Mouse (Mus musculus): Measurements from ENCODE around the gene Jazf1. TPM values are rescaled to one million over a fixed set of nuclear protein-coding genes. Genes with fewer than 3 reads are reported as not detected.

Gene Jazf1
- total and polyA plus RNA-seq, 3 experiments: 0.42 to 1.7 (median 0.75) TPM

- dilution Hi-C loops (cut with MboI; ENCODE audit: extremely low pct_ligation_motif_present, extremely low pct_unique_long_range_greater_than_20kb, low sequenced_read_pairs): no loop called here
- Histone ChIP-seq H3K9me3 (replicated peaks; ENCODE audit: low read length) (no peaks in the 10 kb centered on the region), H3K36me3 (replicated peaks in 1 of 2; ENCODE audit: control insufficient read depth in 1 of 2, insufficient read depth in 1 of 2, low read length in 1 of 2) (no peaks in the 10 kb centered on the region), H3K4me2 (ENCODE audit: insufficient read depth, low read depth, poor library complexity, severe bottlenecking) (no peak overlapping the region), H3K4me1 (ENCODE audit: control insufficient read depth in 1 of 2, insufficient read depth in 2 of 2) (peaks cover 2 to 66% of the 10 kb centered on the region in 2 experiments; a peak in 2 of 4 replicates), H3K9ac (ENCODE audit: insufficient read depth, low read depth) (no peak overlapping the region), H3K4me3 (replicated peaks in 1 of 3; ENCODE audit: low read depth in 2 of 3, low read length in 2 of 3, poor library complexity in 1 of 3) (no peak overlapping the region), H3K79me2 (replicated peaks; ENCODE audit: control insufficient read depth, extremely low read depth, insufficient read depth, poor library complexity, severe bottlenecking) (no peaks in the 10 kb centered on the region), H3K27ac (ENCODE audit: insufficient read depth, low read depth) (no peak overlapping the region), H3K27me3 (replicated peaks) (no peaks in the 10 kb centered on the region)
- TF ChIP-seq MAFK (IDR thresholded peaks at IDR 0.05; ENCODE audit: insufficient replicate concordance, low read length) (peak; percentile 62; the same call in 1 of the 2 replicates), MAZ (IDR thresholded peaks at IDR 0.05; ENCODE audit: low read depth, low read length) (no peak)
- no peak for DNase-seq (ENCODE audit: extremely low read depth)
- in situ Hi-C loops (cut with MboI; ENCODE audit: low pct_ligation_motif_present, low pct_unique_long_range_greater_than_20kb, low sequenced_read_pairs): loop anchor here (5.0 to 25.0 kb wide), 3 partner anchors 68 to 653 kb away; partner anchors contain the start of gene Hoxa13
These were observed 153.5 kb downstream of the Jazf1 start for GRCm38 (mm10) chr6:52914921-52915320.

DNA sequence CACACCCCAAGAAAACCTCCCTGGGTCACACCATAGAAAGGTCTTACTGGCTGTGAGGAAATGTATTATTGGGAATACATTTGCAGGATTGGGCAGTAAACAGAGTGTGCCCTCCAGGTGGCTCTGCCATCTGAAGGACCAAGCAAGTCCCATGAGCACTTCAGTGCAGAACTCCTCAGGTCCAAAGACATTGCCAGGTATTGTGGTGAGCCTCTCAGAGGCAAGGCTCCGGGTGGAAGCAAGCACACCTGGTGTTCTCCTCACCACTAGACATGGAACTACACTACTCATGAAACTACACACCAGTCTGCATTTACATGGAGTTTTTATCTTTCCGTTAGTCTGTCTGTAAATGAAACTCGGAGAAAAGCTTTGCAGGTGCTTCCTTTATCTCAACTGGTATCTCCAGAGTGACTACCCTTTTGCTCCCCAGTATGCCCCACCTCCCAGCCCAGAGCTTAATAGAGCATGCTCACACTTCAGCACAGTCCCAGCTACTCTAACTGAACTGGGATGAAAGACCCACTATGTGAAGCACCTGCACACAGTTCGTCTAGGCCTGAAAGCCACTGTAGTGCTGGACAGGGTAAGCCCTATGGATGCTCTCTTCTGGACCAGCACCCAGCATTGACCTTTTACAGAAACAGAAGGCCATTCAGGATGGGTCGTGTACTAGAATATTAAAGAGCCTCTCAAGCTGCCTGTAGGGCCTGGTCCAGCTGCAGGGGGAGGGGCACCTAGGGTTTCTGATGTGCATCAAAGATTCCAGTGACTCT is 156.1 kb downstream of the Jazf1 start:
- no peaks in the 10 kb centered on the region for H3K27me3 ChIP-seq (replicated peaks)
- H3K4me2 ChIP-seq (ENCODE audit: insufficient read depth, low read depth, poor library complexity, severe bottlenecking): no peak overlapping the region
- in situ Hi-C loops (cut with MboI; ENCODE audit: low pct_ligation_motif_present, low pct_unique_long_range_greater_than_20kb, low sequenced_read_pairs): loop anchor here (5.0 to 25.0 kb wide), 3 partner anchors 65 to 650 kb away; partner anchors contain the start of gene Hoxa13
- no peaks in the 10 kb centered on the region for H3K9me3 ChIP-seq (replicated peaks; ENCODE audit: low read length)
- H3K27ac ChIP-seq (ENCODE audit: insufficient read depth, low read depth): no peak overlapping the region
- H3K4me1 ChIP-seq (ENCODE audit: control insufficient read depth in 1 of 2, insufficient read depth in 2 of 2): peaks cover 2 to 49% of the 10 kb centered on the region in 2 experiments; a peak in 2 of 4 replicates
- no peak overlapping the region for H3K4me3 ChIP-seq (replicated peaks in 1 of 3; ENCODE audit: low read depth in 2 of 3, low read length in 2 of 3, poor library complexity in 1 of 3)
- no peaks in the 10 kb centered on the region for H3K36me3 ChIP-seq (replicated peaks in 1 of 2; ENCODE audit: control insufficient read depth in 1 of 2, insufficient read depth in 1 of 2, low read length in 1 of 2)
- H3K9ac ChIP-seq (ENCODE audit: insufficient read depth, low read depth): no peak overlapping the region
- no peaks in the 10 kb centered on the region for H3K79me2 ChIP-seq (replicated peaks; ENCODE audit: control insufficient read depth, extremely low read depth, insufficient read depth, poor library complexity, severe bottlenecking)
- DNase-seq (ENCODE audit: extremely low read depth): peak; percentile 24
- no peak for TF ChIP-seq USF1 (IDR thresholded peaks at IDR 0.05; ENCODE audit: low read depth, low read length)
- TF ChIP-seq POLR2AphosphoS2 (IDR thresholded peaks at IDR 0.05; ENCODE audit: low read depth, low read length): no peak
- TF ChIP-seq JUND (conservative IDR thresholded peaks at IDR 0.05; ENCODE audit: low read depth, low read length): no peak
- TF ChIP-seq IRF4 (IDR thresholded peaks at IDR 0.05; ENCODE audit: low read depth, low read length): no peak
- no peak for TF ChIP-seq ZMIZ1 (IDR thresholded peaks at IDR 0.05; ENCODE audit: low read depth, low read length)
- no peak for TF ChIP-seq POLR2A (IDR thresholded peaks at IDR 0.05; ENCODE audit: low read depth, low read length)
- no peak for TF ChIP-seq MAZ (IDR thresholded peaks at IDR 0.05; ENCODE audit: low read depth, low read length)
- TF ChIP-seq HCFC1 (IDR thresholded peaks at IDR 0.05; ENCODE audit: low read depth, low read length): no peak
- no peak for TF ChIP-seq ZNF384 (IDR thresholded peaks at IDR 0.05; ENCODE audit: low read depth, low read length)
- dilution Hi-C loops (cut with MboI; ENCODE audit: extremely low pct_ligation_motif_present, extremely low pct_unique_long_range_greater_than_20kb, low sequenced_read_pairs): no loop called here

- Histone ChIP-seq H3K4me3 (replicated peaks in 1 of 3; ENCODE audit: low read depth in 2 of 3, low read length in 2 of 3, poor library complexity in 1 of 3) (no peak overlapping the region), H3K9ac (ENCODE audit: insufficient read depth, low read depth) (no peak overlapping the region), H3K36me3 (replicated peaks in 1 of 2; ENCODE audit: control insufficient read depth in 1 of 2, insufficient read depth in 1 of 2, low read length in 1 of 2) (no peaks in the 10 kb centered on the region), H3K79me2 (replicated peaks; ENCODE audit: control insufficient read depth, extremely low read depth, insufficient read depth, poor library complexity, severe bottlenecking) (no peaks in the 10 kb centered on the region), H3K27ac (ENCODE audit: insufficient read depth, low read depth) (no peak overlapping the region), H3K4me1 (ENCODE audit: control insufficient read depth in 1 of 2, insufficient read depth in 2 of 2) (peaks cover 0 to 16% of the 10 kb centered on the region in 2 experiments; a peak in 2 of 4 replicates), H3K27me3 (replicated peaks) (no peaks in the 10 kb centered on the region), H3K4me2 (ENCODE audit: insufficient read depth, low read depth, poor library complexity, severe bottlenecking) (no peak overlapping the region), H3K9me3 (replicated peaks; ENCODE audit: low read length) (no peaks in the 10 kb centered on the region)
- TF ChIP-seq TCF12 (IDR thresholded peaks at IDR 0.05; ENCODE audit: low read depth, low read length) (no peak), NELFE (IDR thresholded peaks at IDR 0.05; ENCODE audit: low read depth, low read length) (no peak), HCFC1 (IDR thresholded peaks at IDR 0.05; ENCODE audit: low read depth, low read length) (no peak), JUN (IDR thresholded peaks at IDR 0.05; ENCODE audit: insufficient read depth, low read depth, low read length) (no peak), MAZ (IDR thresholded peaks at IDR 0.05; ENCODE audit: low read depth, low read length) (no peak), NRF1 (IDR thresholded peaks at IDR 0.05; ENCODE audit: low read depth, low read length) (no peak), E2F4 (IDR thresholded peaks at IDR 0.05; ENCODE audit: insufficient replicate concordance, low read depth, low read length) (no peak), SIN3A (IDR thresholded peaks at IDR 0.05; ENCODE audit: low read length) (no peak), CHD2 (IDR thresholded peaks at IDR 0.05; ENCODE audit: low read length) (no peak), CTCF (conservative IDR thresholded peaks at IDR 0.05 in 1 of 2, IDR thresholded peaks at IDR 0.05 in 1 of 2; ENCODE audit: low read depth in 2 of 2, low read length in 2 of 2) (no peak), MYC (IDR thresholded peaks at IDR 0.05; ENCODE audit: low read depth, low read length) (no peak), POLR2AphosphoS2 (IDR thresholded peaks at IDR 0.05; ENCODE audit: low read depth, low read length) (no peak)
- in situ Hi-C loops (cut with MboI; ENCODE audit: low pct_ligation_motif_present, low pct_unique_long_range_greater_than_20kb, low sequenced_read_pairs): loop anchor here (25.0 kb wide), 1 partner anchor 644 kb away; the partner anchor contains the start of gene Hoxa13
- dilution Hi-C loops (cut with MboI; ENCODE audit: extremely low pct_ligation_motif_present, extremely low pct_unique_long_range_greater_than_20kb, low sequenced_read_pairs): no loop called here
- DNase-seq (ENCODE audit: extremely low read depth): no peak
These were observed 161.6 kb downstream of the Jazf1 start for GRCm38 (mm10) chr6:52906801-52907200.
